Mouse (Mus musculus): ENCODE data around the gene Scarf1. TPM values are rescaled to one million over a fixed set of nuclear protein-coding genes. Genes with fewer than 3 reads are reported as not detected.

Gene Scarf1
- polyA plus RNA-seq, 1 experiment, result 5.9 TPM

GRCm38 (mm10) chr11:75531469-75532242, 18.3 kb downstream of the Scarf1 start, which contains the start of gene Slc43a2:
Gene Slc43a2 (plus strand): TSS chr11:75531694.
- peak; percentile 36; the same call in 1 of the 2 replicates for TF ChIP-seq POLR2A (IDR thresholded peaks at IDR 0.05; ENCODE audit: borderline replicate concordance, extremely low read depth, insufficient read depth, insufficient read length, poor library complexity, severe bottlenecking)
- no peak for TF ChIP-seq CTCF (IDR thresholded peaks at IDR 0.05; ENCODE audit: borderline replicate concordance, extremely low read depth, insufficient read depth, insufficient read length)
- DNase-seq (ENCODE audit: low read depth), result peak; percentile 100

- DNase-seq (ENCODE audit: low read depth), result peak; percentile 51
- 0 out of 2 replicates have a peak, but pooled peaks have one; percentile 6 for TF ChIP-seq POLR2A (IDR thresholded peaks at IDR 0.05; ENCODE audit: borderline replicate concordance, extremely low read depth, insufficient read depth, insufficient read length, poor library complexity, severe bottlenecking)
- no peak for TF ChIP-seq CTCF (IDR thresholded peaks at IDR 0.05; ENCODE audit: borderline replicate concordance, extremely low read depth, insufficient read depth, insufficient read length)
Observed at GRCm38 (mm10) chr11:75532340-75533277, 19.3 kb downstream of the Scarf1 start.

- no peak for DNase-seq (ENCODE audit: low read depth)
- TF ChIP-seq POLR2A (IDR thresholded peaks at IDR 0.05; ENCODE audit: borderline replicate concordance, extremely low read depth, insufficient read depth, insufficient read length, poor library complexity, severe bottlenecking) (no peak), CTCF (IDR thresholded peaks at IDR 0.05; ENCODE audit: borderline replicate concordance, extremely low read depth, insufficient read depth, insufficient read length) (no peak)
Observed at GRCm38 (mm10) chr11:75533314-75534015, 20.1 kb downstream of the Scarf1 start.

- no peak for TF ChIP-seq POLR2A (IDR thresholded peaks at IDR 0.05; ENCODE audit: borderline replicate concordance, extremely low read depth, insufficient read depth, insufficient read length, poor library complexity, severe bottlenecking)
- no peak for TF ChIP-seq CTCF (IDR thresholded peaks at IDR 0.05; ENCODE audit: borderline replicate concordance, extremely low read depth, insufficient read depth, insufficient read length)
- DNase-seq (ENCODE audit: low read depth), result no peak
Observed at GRCm38 (mm10) chr11:75534286-75535033, 21.1 kb downstream of the Scarf1 start.

- DNase-seq (ENCODE audit: low read depth), result no peak
- TF ChIP-seq CTCF (IDR thresholded peaks at IDR 0.05; ENCODE audit: borderline replicate concordance, extremely low read depth, insufficient read depth, insufficient read length) (no peak), POLR2A (IDR thresholded peaks at IDR 0.05; ENCODE audit: borderline replicate concordance, extremely low read depth, insufficient read depth, insufficient read length, poor library complexity, severe bottlenecking) (no peak)
Observed at GRCm38 (mm10) chr11:75535106-75535795, 21.9 kb downstream of the Scarf1 start.

- no peak for DNase-seq (ENCODE audit: low read depth)
- no peak for TF ChIP-seq POLR2A (IDR thresholded peaks at IDR 0.05; ENCODE audit: borderline replicate concordance, extremely low read depth, insufficient read depth, insufficient read length, poor library complexity, severe bottlenecking)
- no peak for TF ChIP-seq CTCF (IDR thresholded peaks at IDR 0.05; ENCODE audit: borderline replicate concordance, extremely low read depth, insufficient read depth, insufficient read length)
Observed at GRCm38 (mm10) chr11:75536255-75537024, 23.1 kb downstream of the Scarf1 start.

- no peak for DNase-seq (ENCODE audit: low read depth)
Observed at GRCm38 (mm10) chr11:75537025-75537414, 23.7 kb downstream of the Scarf1 start.

GRCm38 (mm10) chr11:75537491-75538183, 24.3 kb downstream of the Scarf1 start:
- TF ChIP-seq POLR2A (IDR thresholded peaks at IDR 0.05; ENCODE audit: borderline replicate concordance, extremely low read depth, insufficient read depth, insufficient read length, poor library complexity, severe bottlenecking) (no peak), CTCF (IDR thresholded peaks at IDR 0.05; ENCODE audit: borderline replicate concordance, extremely low read depth, insufficient read depth, insufficient read length) (no peak)

More at GRCm38 (mm10) chr11:75537025-75537414, 23.7 kb downstream of the Scarf1 start:
- TF ChIP-seq CTCF (IDR thresholded peaks at IDR 0.05; ENCODE audit: borderline replicate concordance, extremely low read depth, insufficient read depth, insufficient read length), result no peak
- no peak for TF ChIP-seq POLR2A (IDR thresholded peaks at IDR 0.05; ENCODE audit: borderline replicate concordance, extremely low read depth, insufficient read depth, insufficient read length, poor library complexity, severe bottlenecking)

More at GRCm38 (mm10) chr11:75537491-75538183, 24.3 kb downstream of the Scarf1 start:
- DNase-seq (ENCODE audit: low read depth), result peak; percentile 14

Data from brain, embryonic 14.5 days (tissue).